Mouse (Mus musculus) testis, postnatal 14 days (tissue): Measurements from ENCODE around the gene Nampt.
"Not testable (repeated sequence)": the region's sequence is repeated elsewhere in the genome, so short reads cannot be mapped to it uniquely, and the experiment has no call there.

Source experiments
- DNase-seq: peaks from one replicate; pipeline ENCODE4 v3.0.0; 2021; ENCODE audit warnings: low spot score

Nampt gene

GRCm38 (mm10) chr12:32841442-32841900, 22.1 kb downstream of the Nampt start:
- DNase-seq: no peak

DNA sequence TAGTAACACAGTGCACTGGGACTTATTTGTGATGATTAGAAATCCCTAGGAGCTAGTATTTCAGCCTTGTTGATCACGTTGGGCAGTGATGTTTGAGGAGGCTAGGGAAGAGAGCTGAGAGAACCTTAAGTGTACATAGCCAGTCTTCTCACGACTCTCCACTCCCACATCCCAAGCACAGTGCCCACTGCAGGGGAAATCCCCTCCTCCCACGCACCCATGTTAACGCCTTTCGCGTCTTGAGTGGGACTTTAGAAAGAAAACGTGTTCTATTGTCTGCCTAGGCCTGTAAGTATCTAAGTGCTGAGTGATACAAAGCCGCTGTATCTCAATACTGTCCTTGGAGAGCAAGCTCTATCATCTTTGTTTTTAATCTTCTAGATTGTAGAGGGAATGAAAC, 27.0 kb downstream of the Nampt start:
- DNase-seq: peak; percentile 21

GRCm38 (mm10) chr12:32853757-32854156, 34.4 kb downstream of the Nampt start:
- no peak for DNase-seq

DNA sequence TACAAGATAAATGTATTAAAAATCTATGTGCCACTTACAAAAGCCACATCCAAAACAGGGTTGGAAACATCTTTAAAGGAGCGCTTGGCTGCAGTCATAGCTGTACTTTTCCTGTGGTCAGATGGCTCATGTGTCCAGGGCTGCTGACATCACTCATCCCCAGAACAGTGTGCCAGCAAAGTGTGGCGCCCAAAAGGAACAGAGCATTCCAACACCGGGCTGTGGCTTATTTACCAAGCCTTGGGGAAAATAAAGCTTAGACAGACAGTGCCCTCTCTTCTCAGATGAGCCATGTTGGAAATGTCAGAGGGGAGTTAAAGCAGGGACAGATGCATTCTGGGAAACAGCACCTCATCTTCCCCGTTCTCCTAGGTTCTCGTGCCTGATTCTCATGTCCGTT, 35.5 kb downstream of the Nampt start:
- no peak for DNase-seq

DNA sequence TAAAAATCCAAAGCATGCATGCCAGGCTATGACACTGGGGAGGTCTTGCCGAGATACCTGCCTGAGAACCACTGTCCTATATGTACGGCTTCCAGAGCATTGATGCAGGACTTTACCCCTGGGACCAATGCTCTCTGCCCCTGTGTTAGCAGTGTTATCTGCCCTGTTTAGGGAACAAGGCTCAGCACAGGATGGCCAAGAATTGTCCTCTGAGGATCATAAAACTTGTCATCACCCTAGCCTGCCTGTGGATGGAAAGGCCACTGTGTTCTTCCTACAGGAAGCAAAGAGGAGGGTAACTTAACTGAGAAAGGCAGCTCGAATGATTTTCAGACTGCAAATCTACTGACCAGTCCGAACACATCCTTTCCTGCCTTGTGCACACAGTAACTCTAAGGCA, 36.1 kb downstream of the Nampt start:
- no peak for DNase-seq

- DNase-seq: no peak
These were observed 37.6 kb downstream of the Nampt start for GRCm38 (mm10) chr12:32856707-32857511.

DNA sequence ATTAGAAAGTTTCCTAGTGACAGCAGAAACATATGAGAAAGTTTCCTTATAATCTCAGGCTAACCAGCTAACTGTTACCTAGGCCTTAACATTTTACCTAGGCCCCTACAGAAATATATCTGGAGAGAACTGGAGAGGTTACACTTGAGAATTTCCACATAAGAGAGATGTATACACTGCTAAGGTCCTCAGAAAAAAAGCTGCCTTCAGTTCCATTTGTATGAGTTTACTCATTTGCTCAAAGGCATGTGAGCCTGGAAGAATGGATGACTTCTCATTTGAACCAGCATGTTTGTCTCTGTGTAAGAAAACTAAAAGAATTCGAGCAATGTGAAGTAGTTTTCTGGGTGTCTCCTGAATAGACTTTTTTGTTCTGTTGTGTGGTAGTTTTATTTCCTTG, 39.1 kb downstream of the Nampt start:
- no peak for DNase-seq

- DNase-seq: no peak
These were observed 41.5 kb downstream of the Nampt start for GRCm38 (mm10) chr12:32860820-32861219.

GRCm38 (mm10) chr12:32870815-32871214, 51.5 kb downstream of the Nampt start:
- no peak for DNase-seq

DNA sequence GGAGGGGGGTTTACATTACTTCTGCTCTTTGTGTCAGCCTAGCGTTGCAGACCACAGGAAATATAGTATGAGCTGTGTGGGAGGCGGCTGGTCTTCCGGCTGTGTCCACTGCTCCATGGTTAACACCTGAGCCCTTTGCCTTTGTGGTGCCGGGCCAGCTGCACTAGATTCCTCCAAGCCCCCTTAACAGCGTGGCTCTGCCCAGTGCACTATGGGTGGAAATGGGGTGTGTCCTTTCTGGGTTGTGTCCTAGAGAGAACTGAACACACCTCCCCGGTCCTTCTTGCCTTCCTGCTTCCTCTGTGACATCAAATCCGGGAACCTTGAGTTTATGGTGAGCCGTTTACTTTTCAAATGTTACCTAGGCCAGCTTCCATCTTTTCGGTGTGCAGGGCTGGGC, 58.2 kb downstream of the Nampt start:
- DNase-seq: no peak

DNA sequence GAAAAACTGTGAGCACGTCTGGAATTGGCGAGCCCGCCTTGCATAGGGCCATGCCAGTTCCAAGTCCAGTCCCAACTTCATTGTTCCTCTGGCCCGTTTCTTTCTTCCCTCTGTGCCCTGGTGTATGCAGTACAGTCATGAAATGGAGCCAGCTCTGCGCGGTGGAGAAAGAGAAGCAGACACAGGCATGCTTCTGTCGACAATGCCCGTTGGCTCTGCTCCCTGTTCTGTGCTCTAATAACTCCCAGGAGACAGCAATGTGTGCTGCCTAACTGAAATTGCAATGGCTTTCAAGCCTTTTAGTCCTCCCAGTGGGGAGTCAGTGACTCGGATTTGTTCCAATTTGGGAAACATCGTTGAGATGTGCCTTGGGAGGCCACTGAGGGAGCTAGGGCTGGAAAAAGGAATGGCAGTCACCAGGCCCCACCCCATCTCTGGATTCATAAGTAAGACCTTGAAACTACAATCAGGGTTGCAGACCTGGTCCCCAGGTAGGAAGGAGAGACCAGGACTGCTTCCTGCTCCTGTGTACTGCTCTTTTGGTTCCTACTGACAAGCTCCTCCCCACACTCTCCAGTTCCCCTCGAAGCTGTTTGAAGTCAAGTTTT, 58.7 kb downstream of the Nampt start:
- no peak for DNase-seq

DNA sequence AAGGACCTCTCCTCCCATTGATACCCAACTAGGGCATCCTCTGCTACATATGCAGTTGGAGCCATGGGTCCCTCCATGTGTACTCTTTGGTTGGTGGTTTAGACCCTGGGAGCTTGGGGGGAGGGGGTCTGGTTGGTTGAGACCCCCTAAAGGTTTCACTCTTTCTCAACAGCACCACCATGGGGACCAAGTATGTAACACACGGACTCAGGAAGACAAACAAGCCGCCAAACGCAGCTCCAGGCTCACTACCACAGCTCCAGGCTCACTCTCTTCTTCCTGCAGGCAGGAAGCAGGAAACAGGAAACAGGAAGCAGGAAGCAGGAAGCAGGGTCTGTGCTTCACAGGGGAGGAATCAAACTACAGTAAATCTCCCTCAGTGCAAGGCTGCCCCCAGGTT, 60.0 kb downstream of the Nampt start:
- no peak for DNase-seq

GRCm38 (mm10) chr12:32884356-32884755, 65.0 kb downstream of the Nampt start:
- DNase-seq: peak; percentile 60

- DNase-seq: no peak
These were observed 65.7 kb downstream of the Nampt start for GRCm38 (mm10) chr12:32885041-32885440.

DNA sequence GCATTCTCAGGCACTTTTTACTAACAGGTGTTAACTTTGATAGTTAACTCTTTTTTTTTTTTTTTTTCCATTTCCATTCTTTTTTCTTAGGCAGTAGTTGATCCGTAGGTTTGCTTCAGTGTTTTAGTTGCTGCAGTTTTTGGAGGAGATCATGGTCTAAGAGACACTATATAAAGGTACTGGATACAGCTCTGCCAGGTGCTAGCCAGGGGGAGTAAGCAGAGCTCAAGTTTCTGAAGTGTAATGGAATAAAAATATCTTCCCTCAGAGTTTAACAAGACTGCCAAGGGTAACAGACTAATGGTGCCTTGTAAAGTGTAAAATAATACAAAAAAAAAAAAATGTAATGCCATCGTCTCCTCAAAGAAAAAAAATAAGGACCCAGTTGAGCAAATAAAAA, 67.0 kb downstream of the Nampt start:
- DNase-seq: no peak

- DNase-seq: no peak
These were observed 68.9 kb downstream of the Nampt start for GRCm38 (mm10) chr12:32888226-32888625.

DNA sequence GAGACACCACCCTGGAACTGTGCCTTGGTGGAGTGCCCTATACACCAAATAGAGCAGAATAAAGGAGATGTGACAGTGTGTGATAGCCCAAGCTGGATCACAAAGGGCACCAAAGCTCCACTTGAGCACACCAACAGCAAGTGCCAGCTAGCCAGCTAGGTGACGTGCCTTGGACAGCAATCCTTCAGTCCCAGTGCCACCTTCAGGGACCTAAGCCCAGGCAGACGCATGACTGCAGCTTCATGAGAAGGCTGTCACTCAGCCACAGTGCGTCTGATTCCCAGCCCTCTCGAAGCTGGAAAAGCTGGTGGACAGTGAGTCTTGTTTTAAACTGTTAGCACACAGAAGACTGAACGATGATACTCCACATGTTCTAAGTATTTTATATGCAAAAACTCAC, 70.5 kb downstream of the Nampt start:
- no peak for DNase-seq

GRCm38 (mm10) chr12:32890455-32890854, 71.1 kb downstream of the Nampt start:
- DNase-seq: no peak

DNA sequence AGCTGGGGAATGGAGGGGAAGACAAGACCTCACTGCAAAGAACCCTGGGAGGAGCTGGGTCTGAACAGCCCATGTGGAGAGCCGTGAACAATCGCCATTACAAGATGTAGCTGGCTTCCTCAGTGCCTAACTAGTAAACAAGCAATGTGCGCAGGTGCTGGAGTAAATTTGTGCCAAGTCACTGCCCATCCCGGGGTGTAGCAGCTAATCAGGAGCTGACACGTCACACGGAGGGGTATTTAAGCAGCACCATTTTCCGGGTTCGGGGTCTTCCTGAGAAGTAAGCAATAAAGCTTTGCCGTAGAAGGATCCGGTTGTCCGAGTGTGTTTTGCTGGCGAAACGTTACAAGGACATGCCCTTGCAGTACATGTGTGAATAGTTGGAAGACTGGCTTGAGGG, 71.9 kb downstream of the Nampt start:
- DNase-seq: not testable (repeated sequence)

GRCm38 (mm10) chr12:32893212-32893611, 73.9 kb downstream of the Nampt start:
- no peak for DNase-seq

DNA sequence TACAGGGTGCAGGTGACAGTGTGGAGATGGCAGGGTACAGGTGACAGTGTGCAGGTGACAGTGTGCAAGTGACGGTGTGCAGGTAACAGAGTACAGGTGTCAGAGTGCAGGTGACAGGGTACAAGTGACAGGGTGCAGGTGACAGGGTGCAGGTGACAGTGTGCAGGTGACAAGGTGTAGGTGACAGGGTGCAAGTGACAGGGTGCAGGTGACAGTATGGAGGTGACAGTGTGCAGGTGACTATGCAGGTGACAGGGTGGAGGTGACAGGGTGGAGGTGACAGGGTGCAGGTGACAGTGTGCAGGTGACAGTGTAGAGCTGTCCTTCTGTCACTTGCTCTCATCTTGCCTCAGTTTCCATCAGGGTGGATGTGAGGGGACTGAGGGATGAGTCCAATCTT, 76.5 kb downstream of the Nampt start:
- no peak for DNase-seq

DNA sequence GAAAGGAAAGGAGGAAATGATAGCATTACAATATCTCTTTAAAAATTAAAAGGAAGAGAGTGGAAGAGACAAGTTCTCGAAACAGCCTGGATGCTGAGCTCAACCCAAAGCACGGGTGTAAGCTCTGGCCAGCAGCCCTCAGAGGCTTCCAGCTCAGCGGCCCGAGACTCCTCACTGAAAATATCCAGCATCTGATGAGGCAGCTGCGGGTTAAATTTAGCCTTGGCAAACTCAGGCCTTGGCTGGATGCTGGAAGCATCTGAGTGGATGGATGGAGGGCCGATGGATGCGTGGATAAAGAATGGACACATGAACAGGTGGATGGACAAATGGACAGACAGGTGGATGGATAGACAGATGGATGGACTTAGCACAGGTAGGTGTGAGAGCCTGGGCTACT, 77.2 kb downstream of the Nampt start:
- DNase-seq: no peak

DNA sequence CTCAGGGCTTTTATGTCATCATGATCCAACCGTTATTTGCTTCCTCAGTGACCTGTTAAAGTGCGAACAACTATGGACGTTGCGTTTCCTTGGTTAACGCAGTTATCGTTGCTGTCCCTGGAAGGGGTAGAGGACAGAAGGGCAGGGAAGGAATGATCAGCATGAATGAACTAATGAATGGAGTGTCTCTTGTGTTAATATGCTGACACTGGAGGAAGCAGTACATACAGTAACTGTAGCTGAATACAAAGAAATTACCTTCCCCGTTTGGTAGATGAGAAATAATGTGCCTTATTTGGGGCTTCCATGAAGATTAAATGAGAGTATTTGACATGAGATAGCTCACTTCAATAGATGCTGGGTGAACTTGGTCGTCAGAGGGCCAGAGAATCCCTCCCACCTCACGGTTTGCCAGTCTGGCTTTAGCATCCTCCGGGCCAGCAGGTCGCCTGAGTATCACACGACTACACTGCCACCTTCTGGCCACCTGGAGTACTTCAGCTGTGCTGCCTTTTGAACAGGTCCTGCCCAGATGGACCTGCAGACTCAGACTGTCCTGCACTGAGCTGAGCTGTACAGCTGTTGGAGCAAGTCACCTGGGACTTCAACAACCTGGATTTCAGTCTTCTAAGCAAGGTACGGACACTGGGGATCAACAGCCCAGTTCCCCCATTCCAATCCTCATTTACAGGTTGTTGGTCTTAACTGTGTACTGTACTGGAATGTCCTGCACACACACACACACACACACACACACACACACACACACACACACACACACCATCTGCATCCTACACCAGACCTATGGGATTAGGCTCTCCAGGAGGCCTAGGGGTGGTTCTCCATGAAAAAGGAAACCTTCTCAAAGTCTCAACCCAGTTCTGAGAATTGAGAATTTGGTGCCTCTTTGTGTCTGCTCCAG, 78.1 kb downstream of the Nampt start:
- peak; percentile 67 for DNase-seq
